Mouse (Mus musculus) thymus, adult 2 months (tissue): ENCODE measurements around the gene Kcnab1. TPM values are rescaled to one million over a fixed set of nuclear protein-coding genes. Genes with fewer than 3 reads are reported as not detected.

Source experiments
- DNase-seq: peaks from one replicate; pipeline ENCODE4 v3.0.0; 2021
- H3K27ac ChIP-seq: fragments of 200-500 bp; 2 replicates; pipeline ENCODE4 v1.5.1; 2012; ENCODE audit warnings: low read length, control low read depth; ENCODE audit not compliant: control insufficient read depth, insufficient read depth
- H3K27me3 ChIP-seq: fragments of 200-500 bp; 2 replicates; pipeline ENCODE4 v1.6.1; 2012; ENCODE audit warnings: mild to moderate bottlenecking, low read length, moderate library complexity, mixed read lengths; ENCODE audit not compliant: control insufficient read depth, insufficient read depth
- H3K36me3 ChIP-seq: fragments of 200-500 bp; 2 replicates; pipeline ENCODE4 v1.6.1; 2012; ENCODE audit warnings: mild to moderate bottlenecking, low read length, moderate library complexity; ENCODE audit not compliant: control insufficient read depth, insufficient read depth
- H3K4me1 ChIP-seq: fragments of 200-500 bp; replicated peaks from 2 replicates; pipeline ENCODE4 v1.6.1; 2012; ENCODE audit warnings: low read length; ENCODE audit not compliant: control insufficient read depth, insufficient read depth
- H3K4me3 ChIP-seq: fragments of 200-500 bp; 2 replicates; pipeline ENCODE4 v1.5.1; 2012; ENCODE audit warnings: mild to moderate bottlenecking, low read length, control low read depth, moderate library complexity; ENCODE audit not compliant: control insufficient read depth, insufficient read depth
- CTCF ChIP-seq: fragments of 200-500 bp; IDR thresholded peaks from 2 replicates; pipeline ENCODE4 v1.5.1; 2012; ENCODE audit warnings: mild to moderate bottlenecking, control low read depth, low read length, moderate library complexity, borderline replicate concordance; ENCODE audit not compliant: control insufficient read depth, poor library complexity, insufficient read depth; ENCODE audit errors: extremely low read depth
- POLR2A ChIP-seq: fragments of 200-500 bp; IDR thresholded peaks from 2 replicates; pipeline ENCODE4 v1.6.1; 2012; ENCODE audit warnings: mild to moderate bottlenecking, low read length, control low read depth, moderate library complexity; ENCODE audit not compliant: control insufficient read depth, poor library complexity, insufficient read depth; ENCODE audit errors: extremely low read depth
- WGBS: fragments of 180-500 bp; shearing (Covaris S2); methylation state at CpG from one replicate; pipeline ENCODE4 v1.1.7; 2018; 5-methylcytosine and 5-hydroxymethylcytosine counted together
- polyA plus RNA-seq: library from polyadenylated mRNA; depleted of rRNA; stranded (reverse); fragments of >200 nt; gene quantifications from 2 replicates; pipeline ENCODE4 v1.2.3, GENCODE M21; 2012

Kcnab1 gene
- polyA plus RNA-seq, 1 experiment: 0.31 TPM

- H3K27ac ChIP-seq: no peak overlapping the region
- no peaks in the 10 kb centered on the region for H3K27me3 ChIP-seq
- no peaks in the 10 kb centered on the region for H3K36me3 ChIP-seq
- H3K4me1 ChIP-seq: no peaks in the 10 kb centered on the region
- 91% methylated on average over 1 of the region's 1 CpGs for WGBS
- H3K4me3 ChIP-seq: no peak overlapping the region
- TF ChIP-seq CTCF: no peak
- TF ChIP-seq POLR2A: no peak
- DNase-seq: no peak
Observed at GRCm38 (mm10) chr3:65200611-65201010, 91.4 kb downstream of the Kcnab1 start.

GRCm38 (mm10) chr3:65203361-65204117 lies 94.4 kb downstream of the Kcnab1 start:
- WGBS: 69% methylated on average over 8 of the region's 8 CpGs
- H3K4me3 ChIP-seq: no peak overlapping the region
- no peak for DNase-seq
- TF ChIP-seq POLR2A: no peak
- H3K36me3 ChIP-seq: no peaks in the 10 kb centered on the region
- no peaks in the 10 kb centered on the region for H3K27me3 ChIP-seq
- H3K27ac ChIP-seq: no peak overlapping the region
- no peaks in the 10 kb centered on the region for H3K4me1 ChIP-seq

- WGBS: 89% methylated on average over 6 of the region's 6 CpGs
- no peak for TF ChIP-seq POLR2A
- no peak for TF ChIP-seq CTCF
- DNase-seq: no peak
- Histone ChIP-seq H3K27ac (no peak overlapping the region), H3K36me3 (no peaks in the 10 kb centered on the region), H3K4me1 (no peaks in the 10 kb centered on the region), H3K27me3 (no peaks in the 10 kb centered on the region), H3K4me3 (no peak overlapping the region)
Observed at GRCm38 (mm10) chr3:65204356-65205075, 95.3 kb downstream of the Kcnab1 start.

- Histone ChIP-seq H3K36me3 (no peaks in the 10 kb centered on the region), H3K4me3 (no peak overlapping the region), H3K27me3 (no peaks in the 10 kb centered on the region), H3K27ac (no peak overlapping the region), H3K4me1 (no peaks in the 10 kb centered on the region)
- DNase-seq: no peak
- TF ChIP-seq CTCF (no peak), POLR2A (no peak)
- WGBS: 92% methylated on average over 8 of the region's 8 CpGs
Observed at GRCm38 (mm10) chr3:65205539-65206020, 96.4 kb downstream of the Kcnab1 start.

- DNase-seq: no peak
- no peak overlapping the region for H3K27ac ChIP-seq
- no peaks in the 10 kb centered on the region for H3K27me3 ChIP-seq
- 75% methylated on average over 2 of the region's 2 CpGs for WGBS
- H3K4me1 ChIP-seq: no peaks in the 10 kb centered on the region
- no peaks in the 10 kb centered on the region for H3K36me3 ChIP-seq
- TF ChIP-seq POLR2A: no peak
- no peak for TF ChIP-seq CTCF
- H3K4me3 ChIP-seq: no peak overlapping the region
Observed at GRCm38 (mm10) chr3:65213725-65214124, 104.5 kb downstream of the Kcnab1 start.

GRCm38 (mm10) chr3:65214635-65215034 lies 105.5 kb downstream of the Kcnab1 start:
- Histone ChIP-seq H3K4me1 (no peaks in the 10 kb centered on the region), H3K27me3 (no peaks in the 10 kb centered on the region), H3K4me3 (no peak overlapping the region), H3K36me3 (no peaks in the 10 kb centered on the region), H3K27ac (no peak overlapping the region)
- WGBS: 84% methylated on average over 2 of the region's 2 CpGs
- TF ChIP-seq POLR2A (no peak), CTCF (no peak)
- no peak for DNase-seq
